Mouse (Mus musculus): Measurements from ENCODE around the gene Timm8b.

- TF ChIP-seq GATA1 (IDR thresholded peaks at IDR 0.05; ENCODE audit: borderline replicate concordance, low read length) (no peak), FLI1 (IDR thresholded peaks at IDR 0.05; ENCODE audit: low read length) (no peak)
Measured at GRCm38 (mm10) chr9:50567372-50567771, 36.3 kb upstream of the Timm8b start.

Data from megakaryocyte, embryonic 14.5 days (primary cell).